Mouse (Mus musculus): ENCODE measurements around the gene Ccl25. TPM values are rescaled to one million over a fixed set of nuclear protein-coding genes. Genes with fewer than 3 reads are reported as not detected.

Gene Ccl25
- total and polyA plus RNA-seq, 3 experiments: 2.5 to 5.1 (median 2.9) TPM

DNA sequence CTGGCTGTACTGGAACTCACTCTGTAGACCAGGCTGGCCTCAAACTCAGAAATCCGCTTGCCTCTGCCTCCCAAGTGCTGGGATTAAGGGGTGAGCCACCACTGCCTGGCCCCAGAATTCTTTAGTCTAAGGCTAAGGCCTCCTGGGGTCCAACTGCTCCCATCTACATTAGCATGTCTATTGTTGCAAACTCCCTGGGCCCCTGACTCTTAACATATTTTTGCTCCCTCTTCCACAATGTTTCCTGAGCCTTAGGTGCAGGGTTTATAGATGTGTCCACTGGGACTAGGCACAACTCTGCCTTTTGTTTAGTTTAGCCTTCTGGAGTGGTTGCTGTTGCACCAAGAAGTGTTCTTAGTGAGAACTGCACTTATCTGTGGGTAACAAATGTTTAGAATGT is 29.5 kb downstream of the Ccl25 start:
- no peaks in the 10 kb centered on the region for H3K4me1 ChIP-seq (ENCODE audit: control insufficient read depth, insufficient read depth, low read length)
- H3K9ac ChIP-seq (ENCODE audit: low read depth, low read length): no peak overlapping the region
- 62% methylated on average over 1 of the region's 1 CpGs for WGBS
- H3K4me3 ChIP-seq: no peak overlapping the region
- no peak overlapping the region for H3K27ac ChIP-seq
- intact Hi-C loops (cut with DNase I): no loop called here
- H3K36me3 ChIP-seq (ENCODE audit: control insufficient read depth, insufficient read depth, low read length): no peaks in the 10 kb centered on the region
- no peaks in the 10 kb centered on the region for H3K79me2 ChIP-seq (replicated peaks; ENCODE audit: control insufficient read depth, insufficient read depth, low read length)
- H3K27me3 ChIP-seq (ENCODE audit: control insufficient read depth, insufficient read depth, low read length): no peaks in the 10 kb centered on the region
- no peak for DNase-seq
- TF ChIP-seq POLR2A (IDR thresholded peaks at IDR 0.05; ENCODE audit: insufficient read depth, low read depth, low read length) (no peak), CTCF (IDR thresholded peaks at IDR 0.05) (no peak), EP300 (IDR thresholded peaks at IDR 0.05; ENCODE audit: insufficient read depth, low read depth, low read length) (no peak)

DNA sequence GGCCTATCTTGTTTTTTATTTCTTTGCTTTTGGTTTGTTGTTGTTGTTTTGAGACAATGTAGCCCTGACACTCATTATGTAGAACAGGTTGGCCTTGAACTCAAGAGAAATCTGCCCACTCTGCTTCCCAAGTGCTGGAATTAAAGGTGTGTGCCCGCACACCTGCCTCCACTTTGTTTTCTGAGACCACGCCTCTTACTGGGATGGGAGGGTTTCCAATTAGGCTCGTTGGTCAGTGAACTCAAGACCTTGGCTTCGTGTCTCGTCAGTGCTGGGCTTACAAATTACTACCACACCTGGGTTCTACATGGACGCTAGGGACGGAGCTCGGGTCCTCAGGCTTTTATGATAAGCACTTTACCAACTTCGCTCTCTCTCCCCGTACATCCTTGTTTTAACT is 30.4 kb downstream of the Ccl25 start:
- Histone ChIP-seq H3K36me3 (ENCODE audit: control insufficient read depth, insufficient read depth, low read length) (no peaks in the 10 kb centered on the region), H3K9ac (ENCODE audit: low read depth, low read length) (no peak overlapping the region), H3K79me2 (replicated peaks; ENCODE audit: control insufficient read depth, insufficient read depth, low read length) (no peaks in the 10 kb centered on the region), H3K4me3 (no peak overlapping the region), H3K27ac (no peak overlapping the region), H3K27me3 (ENCODE audit: control insufficient read depth, insufficient read depth, low read length) (no peaks in the 10 kb centered on the region), H3K4me1 (ENCODE audit: control insufficient read depth, insufficient read depth, low read length) (no peaks in the 10 kb centered on the region)
- intact Hi-C loops (cut with DNase I): no loop called here
- TF ChIP-seq CTCF (IDR thresholded peaks at IDR 0.05) (no peak), POLR2A (IDR thresholded peaks at IDR 0.05; ENCODE audit: insufficient read depth, low read depth, low read length) (no peak), EP300 (IDR thresholded peaks at IDR 0.05; ENCODE audit: insufficient read depth, low read depth, low read length) (no peak)
- 89% methylated on average over 10 of the region's 10 CpGs for WGBS
- no peak for DNase-seq

DNA sequence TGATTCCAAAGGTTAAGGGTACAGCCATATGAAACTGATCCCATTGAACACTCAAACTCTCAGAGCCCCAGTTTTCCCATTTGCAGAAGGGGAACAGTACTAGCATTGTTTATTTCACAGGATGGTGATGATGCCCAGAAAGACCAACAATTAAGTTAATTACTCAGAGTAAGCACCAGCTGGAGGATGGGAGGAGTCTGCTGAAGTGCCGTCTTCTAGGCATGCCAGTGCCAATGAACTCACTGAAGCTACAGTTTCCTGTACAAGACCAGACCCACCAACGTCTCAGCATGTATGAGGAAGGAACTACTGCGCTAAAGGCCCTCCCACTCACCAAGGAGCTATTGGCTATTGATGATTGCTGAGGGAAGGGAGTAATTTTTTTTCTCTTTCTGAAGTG is 34.4 kb downstream of the Ccl25 start:
- no peak for DNase-seq
- H3K79me2 ChIP-seq (replicated peaks; ENCODE audit: control insufficient read depth, insufficient read depth, low read length): no peaks in the 10 kb centered on the region
- TF ChIP-seq CTCF (IDR thresholded peaks at IDR 0.05): no peak
- no peak for TF ChIP-seq POLR2A (IDR thresholded peaks at IDR 0.05; ENCODE audit: insufficient read depth, low read depth, low read length)
- TF ChIP-seq EP300 (IDR thresholded peaks at IDR 0.05; ENCODE audit: insufficient read depth, low read depth, low read length): no peak
- H3K4me1 ChIP-seq (ENCODE audit: control insufficient read depth, insufficient read depth, low read length): no peaks in the 10 kb centered on the region
- no peaks in the 10 kb centered on the region for H3K36me3 ChIP-seq (ENCODE audit: control insufficient read depth, insufficient read depth, low read length)
- H3K9ac ChIP-seq (ENCODE audit: low read depth, low read length): no peak overlapping the region
- intact Hi-C loops (cut with DNase I): no loop called here
- H3K27me3 ChIP-seq (ENCODE audit: control insufficient read depth, insufficient read depth, low read length): no peaks in the 10 kb centered on the region
- WGBS: 61% methylated on average over 3 of the region's 3 CpGs
- H3K27ac ChIP-seq: no peak overlapping the region
- no peak overlapping the region for H3K4me3 ChIP-seq

DNA sequence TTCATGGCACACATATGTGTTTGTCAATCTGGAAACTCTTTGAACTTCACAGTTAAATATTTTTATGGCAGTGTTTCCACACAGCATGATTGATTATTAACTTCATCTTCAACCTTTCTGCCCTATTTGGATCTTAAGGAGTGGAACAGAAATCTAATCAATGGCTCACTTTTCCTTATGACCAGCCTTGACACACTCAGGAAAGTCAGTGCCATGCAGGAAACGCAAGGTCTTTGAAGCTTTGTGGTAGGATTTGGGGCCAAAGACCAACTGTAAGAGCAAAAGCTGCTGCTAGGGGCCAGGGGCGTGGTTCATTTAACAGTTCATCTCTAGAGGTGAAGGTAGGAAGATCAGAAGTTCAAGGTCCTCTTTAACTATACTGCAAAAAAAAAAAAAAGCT is 35.9 kb downstream of the Ccl25 start:
- H3K27ac ChIP-seq: no peak overlapping the region
- H3K27me3 ChIP-seq (ENCODE audit: control insufficient read depth, insufficient read depth, low read length): no peaks in the 10 kb centered on the region
- H3K9ac ChIP-seq (ENCODE audit: low read depth, low read length): no peak overlapping the region
- H3K4me1 ChIP-seq (ENCODE audit: control insufficient read depth, insufficient read depth, low read length): no peaks in the 10 kb centered on the region
- DNase-seq: no peak
- H3K4me3 ChIP-seq: no peak overlapping the region
- WGBS: 74% methylated on average over 2 of the region's 2 CpGs
- TF ChIP-seq POLR2A (IDR thresholded peaks at IDR 0.05; ENCODE audit: insufficient read depth, low read depth, low read length): no peak
- TF ChIP-seq EP300 (IDR thresholded peaks at IDR 0.05; ENCODE audit: insufficient read depth, low read depth, low read length): no peak
- no peak for TF ChIP-seq CTCF (IDR thresholded peaks at IDR 0.05)
- H3K79me2 ChIP-seq (replicated peaks; ENCODE audit: control insufficient read depth, insufficient read depth, low read length): no peaks in the 10 kb centered on the region
- H3K36me3 ChIP-seq (ENCODE audit: control insufficient read depth, insufficient read depth, low read length): no peaks in the 10 kb centered on the region
- intact Hi-C loops (cut with DNase I): no loop called here

DNA sequence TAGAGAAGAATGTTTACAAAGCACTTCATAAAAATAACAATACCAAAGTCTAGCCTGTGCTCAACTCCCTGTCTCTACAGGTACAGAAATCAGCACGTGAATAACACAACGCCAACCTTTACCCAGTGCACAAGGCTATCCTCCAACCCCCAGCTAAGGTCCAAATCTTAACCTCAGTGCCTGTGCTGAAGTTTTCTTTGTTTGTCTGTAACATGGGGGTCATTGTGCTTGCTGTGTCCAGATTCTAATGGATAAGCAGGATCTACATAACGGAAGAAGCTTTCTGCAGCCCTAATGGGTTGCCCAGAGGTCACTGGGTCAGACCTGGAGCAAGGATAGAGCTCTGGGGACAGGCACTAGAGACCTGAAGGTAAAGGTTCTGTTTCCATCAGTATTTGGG is 41.2 kb downstream of the Ccl25 start:
- H3K36me3 ChIP-seq (ENCODE audit: control insufficient read depth, insufficient read depth, low read length): no peaks in the 10 kb centered on the region
- no peaks in the 10 kb centered on the region for H3K79me2 ChIP-seq (replicated peaks; ENCODE audit: control insufficient read depth, insufficient read depth, low read length)
- H3K4me1 ChIP-seq (ENCODE audit: control insufficient read depth, insufficient read depth, low read length): no peaks in the 10 kb centered on the region; the same call in 1 of the 2 replicates
- 88% methylated on average over 3 of the region's 3 CpGs for WGBS
- no peak for TF ChIP-seq POLR2A (IDR thresholded peaks at IDR 0.05; ENCODE audit: insufficient read depth, low read depth, low read length)
- TF ChIP-seq EP300 (IDR thresholded peaks at IDR 0.05; ENCODE audit: insufficient read depth, low read depth, low read length): no peak
- TF ChIP-seq CTCF (IDR thresholded peaks at IDR 0.05): no peak
- H3K27me3 ChIP-seq (ENCODE audit: control insufficient read depth, insufficient read depth, low read length): no peaks in the 10 kb centered on the region
- DNase-seq: no peak
- intact Hi-C loops (cut with DNase I): loop anchor here (5.0 kb wide), 1 partner anchor 224 kb away; no protein-coding TSS in a partner anchor
- H3K4me3 ChIP-seq: no peak overlapping the region
- no peak overlapping the region for H3K27ac ChIP-seq
- H3K9ac ChIP-seq (ENCODE audit: low read depth, low read length): no peak overlapping the region

DNA sequence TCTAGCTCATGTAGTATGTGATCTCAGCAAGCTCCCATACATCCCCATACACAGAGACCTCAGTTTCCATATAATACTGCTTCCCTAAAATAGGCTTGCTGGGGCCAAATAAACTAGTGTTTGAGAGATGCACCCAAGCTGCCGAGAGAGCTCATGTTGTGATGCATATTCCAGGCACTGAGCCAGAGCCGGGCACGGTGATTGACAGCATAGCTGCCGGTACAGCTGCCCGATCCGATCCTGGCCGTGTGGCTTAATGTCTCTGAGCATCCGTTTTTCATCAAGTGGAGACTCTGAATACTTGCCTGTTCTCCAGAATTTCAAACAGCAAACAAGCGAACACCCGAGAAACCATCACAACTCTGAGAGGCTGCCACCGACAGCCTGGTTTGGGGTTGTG is 42.8 kb downstream of the Ccl25 start:
- WGBS: 48% methylated on average over 11 of the region's 11 CpGs
- intact Hi-C loops (cut with DNase I): loop anchor here (5.0 kb wide), 1 partner anchor 226 kb away; no protein-coding TSS in a partner anchor

More for the DNA sequence above, 42.8 kb downstream of the Ccl25 start:
- no peak for DNase-seq
- TF ChIP-seq POLR2A (IDR thresholded peaks at IDR 0.05; ENCODE audit: insufficient read depth, low read depth, low read length) (no peak), EP300 (IDR thresholded peaks at IDR 0.05; ENCODE audit: insufficient read depth, low read depth, low read length) (no peak), CTCF (IDR thresholded peaks at IDR 0.05) (no peak)
- no peaks in the 10 kb centered on the region; the same call in 1 of the 2 replicates for H3K4me1 ChIP-seq (ENCODE audit: control insufficient read depth, insufficient read depth, low read length)
- no peak overlapping the region for H3K9ac ChIP-seq (ENCODE audit: low read depth, low read length)
- H3K27me3 ChIP-seq (ENCODE audit: control insufficient read depth, insufficient read depth, low read length): no peaks in the 10 kb centered on the region
- H3K4me3 ChIP-seq: no peak overlapping the region
- H3K36me3 ChIP-seq (ENCODE audit: control insufficient read depth, insufficient read depth, low read length): no peaks in the 10 kb centered on the region
- H3K79me2 ChIP-seq (replicated peaks; ENCODE audit: control insufficient read depth, insufficient read depth, low read length): no peaks in the 10 kb centered on the region
- no peak overlapping the region for H3K27ac ChIP-seq
